ENCODE assay signal across 27 mouse cellular contexts in the genomic region with DNA sequence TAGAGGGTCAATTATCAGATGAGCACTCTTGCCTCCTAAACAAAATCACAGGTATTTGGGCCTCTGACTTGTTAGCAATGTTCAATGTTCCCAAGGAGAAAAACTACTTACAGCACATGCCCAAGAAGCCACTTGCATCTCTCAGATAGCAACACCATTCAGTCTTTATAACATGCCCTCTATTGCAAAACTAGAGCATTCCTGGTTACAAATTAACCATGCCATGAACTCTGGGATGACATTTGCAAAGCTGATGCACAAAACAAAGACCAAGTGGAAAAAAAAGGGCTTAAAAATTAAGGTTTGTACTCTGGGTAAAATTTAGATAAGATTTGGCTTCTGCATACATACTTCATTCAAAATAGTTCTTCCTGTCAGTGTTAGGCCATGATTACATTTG. TPM values are rescaled to one million over a fixed set of nuclear protein-coding genes. Genes with fewer than 3 reads are reported as not detected.
"Had no signal": no experiment of that assay in that cellular context is flagged by ENCODE, and none has a peak within 500 bp of the region (broad histone marks: within the 10 kb centered on the region; RNA-seq: fewer than 3 reads in every experiment).

TSS of gene Serpina7 (minus strand) at position 160 of the 400 bp plus-strand sequence.

- H3K36me3 ChIP-seq: heart, embryonic 10.5 days; heart, embryonic 12.5 days; hindbrain, embryonic 10.5 days; hindbrain, embryonic 12.5 days; intestine, embryonic 15.5 days; kidney, embryonic 15.5 days; limb, embryonic 10.5 days; limb, embryonic 12.5 days; liver, embryonic 13.5 days had no signal

- H3K9me3 ChIP-seq: heart, embryonic 10.5 days; heart, embryonic 12.5 days; hindbrain, embryonic 10.5 days; hindbrain, embryonic 12.5 days; intestine, embryonic 15.5 days; kidney, embryonic 15.5 days; limb, embryonic 10.5 days; limb, embryonic 12.5 days; liver, embryonic 13.5 days had no signal

- H3K27me3 ChIP-seq: heart, embryonic 12.5 days; hindbrain, embryonic 12.5 days; intestine, embryonic 15.5 days; liver, embryonic 13.5 days had no signal

- H3K4me2 ChIP-seq: heart, embryonic 12.5 days; hindbrain, embryonic 12.5 days; hindbrain, embryonic 14.5 days; intestine, embryonic 15.5 days; kidney, embryonic 15.5 days; limb, embryonic 12.5 days; liver, embryonic 13.5 days had no signal

- DNase-seq: gastrocnemius, adult 2 months; gastrocnemius, postnatal 10 days; gastrocnemius, postnatal 25 days; heart, adult 18-20 months; heart, postnatal 10 days; heart, postnatal 4 days; kidney, postnatal 10 days; layer of hippocampus, postnatal 36 days; liver, embryonic 13.5 days had no signal

- H3K9ac ChIP-seq: heart, embryonic 12.5 days; hindbrain, embryonic 12.5 days; hindbrain, embryonic 14.5 days; intestine, embryonic 15.5 days; kidney, embryonic 15.5 days; limb, embryonic 12.5 days; liver, embryonic 13.5 days had no signal

- H3K4me3 ChIP-seq: gastrocnemius, adult 2 months; heart, embryonic 10.5 days; heart, embryonic 12.5 days; hindbrain, embryonic 10.5 days; hindbrain, embryonic 12.5 days; intestine, embryonic 15.5 days; kidney, embryonic 15.5 days; layer of hippocampus, adult 2 months; left cerebral cortex, adult 2 months; limb, embryonic 10.5 days; limb, embryonic 12.5 days; liver, embryonic 13.5 days had no signal

- H3K4me1 ChIP-seq: heart, embryonic 10.5 days; heart, embryonic 12.5 days; hindbrain, embryonic 10.5 days; hindbrain, embryonic 12.5 days; intestine, embryonic 15.5 days; kidney, embryonic 15.5 days; limb, embryonic 10.5 days; limb, embryonic 12.5 days; liver, embryonic 13.5 days had no signal

- ATAC-seq: forebrain, embryonic 16.5 days; hindbrain, embryonic 16.5 days; inflammation-experienced regulatory T-cells, adult 6 months; intestine, embryonic 15.5 days; intestine, postnatal 0 days had no signal

- H3K27ac ChIP-seq: gastrocnemius, adult 2 months; heart, embryonic 10.5 days; hindbrain, embryonic 10.5 days; hindbrain, embryonic 12.5 days; hindbrain, embryonic 14.5 days; intestine, embryonic 15.5 days; kidney, embryonic 15.5 days; layer of hippocampus, adult 2 months; left cerebral cortex, adult 2 months; limb, embryonic 10.5 days; limb, embryonic 12.5 days; liver, embryonic 13.5 days had no signal

RNA-seq across cellular contexts. Expression of gene Serpina7, which starts in this region (rescaled TPM):
- polyA plus RNA-seq: forebrain, embryonic 16.5 days; frontal cortex, adult 2 months; heart, embryonic 10.5 days; heart, embryonic 14.5 days; heart, embryonic 16.5 days; hindbrain, embryonic 12.5 days; hindbrain, embryonic 14.5 days; hindbrain, embryonic 16.5 days; inflammation-experienced regulatory T-cells, adult 6 months; intestine, embryonic 15.5 days; kidney, embryonic 15.5 days; limb, embryonic 12.5 days had no signal
